Mouse (Mus musculus): ENCODE measurements at regions not wholly inside any gene's neighbourhood (a gene's known extent, or its start where the extent isn't known, plus 50 kb on each side); places are given as distances from the start of the nearest gene placed in this dataset.

GRCm38 (mm10) chr11:48176451-48176850 is 187.7 kb upstream of the Sgcd start:
- DNase-seq (ENCODE audit: low read depth, low spot score) = no peak

- DNase-seq (ENCODE audit: low read depth, low spot score) = no peak
Measured at GRCm38 (mm10) chr11:48152219-48152618, 163.4 kb upstream of the Sgcd start.

GRCm38 (mm10) chr11:48133335-48133734 is 144.6 kb upstream of the Sgcd start:
- DNase-seq (ENCODE audit: low read depth, low spot score) = no peak

- DNase-seq (ENCODE audit: low read depth, low spot score) = no peak
Measured at GRCm38 (mm10) chr11:48098063-48098462, 109.3 kb upstream of the Sgcd start.

GRCm38 (mm10) chr11:48097455-48097854 is 108.7 kb upstream of the Sgcd start:
- DNase-seq (ENCODE audit: low read depth, low spot score) = no peak

- no peak for DNase-seq (ENCODE audit: low read depth, low spot score)
Measured at GRCm38 (mm10) chr11:48067072-48067471, 78.3 kb upstream of the Sgcd start.

GRCm38 (mm10) chr11:48063719-48064118 is 75.0 kb upstream of the Sgcd start:
- no peak for DNase-seq (ENCODE audit: low read depth, low spot score)

GRCm38 (mm10) chr11:48061501-48061900 is 72.7 kb upstream of the Sgcd start:
- DNase-seq (ENCODE audit: low read depth, low spot score) = no peak

GRCm38 (mm10) chr11:48051156-48051866 is 62.5 kb upstream of the Sgcd start:
- DNase-seq (ENCODE audit: low read depth, low spot score) = no peak

GRCm38 (mm10) chr11:48048311-48048710 is 59.5 kb upstream of the Sgcd start:
- no peak for DNase-seq (ENCODE audit: low read depth, low spot score)
